In the genomic region with DNA sequence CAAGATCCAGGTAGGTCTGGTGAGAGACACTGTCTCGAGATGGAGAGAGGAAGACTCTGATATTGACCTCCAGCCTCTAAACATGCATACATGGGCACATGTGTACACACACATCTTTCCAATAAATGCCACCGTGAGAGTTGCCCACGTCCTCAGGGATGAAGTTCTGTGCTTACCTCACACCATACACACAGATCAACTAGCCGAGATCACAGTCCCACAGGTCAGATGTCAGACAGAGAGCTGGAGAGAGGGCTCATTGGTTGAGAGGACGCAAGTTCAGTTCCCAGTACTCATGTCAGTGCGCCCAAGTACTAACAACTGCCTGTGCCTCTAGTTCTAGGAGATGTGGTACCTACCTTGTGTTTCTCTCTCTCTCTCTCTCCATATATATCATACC, we compare ENCODE assay signal across 26 mouse cellular contexts. TPM values are rescaled to one million over a fixed set of nuclear protein-coding genes. Genes with fewer than 3 reads are reported as not detected.
DNase-seq lines count a peak whose midpoint lies in the region; ATAC-seq and TF ChIP-seq lines count a peak whose summit lies in the region.
"Had no signal": no experiment of that assay in that cellular context is flagged by ENCODE, and none has a peak within 500 bp of the region (broad histone marks: within the 10 kb centered on the region; RNA-seq: fewer than 3 reads in every experiment).

No protein-coding gene starts in this region.

- 31% methylated on average over 6 of the region's 6 CpGs for WGBS in kidney, adult 2 months
- WGBS in kidney, embryonic 16.5 days: 59% methylated on average over 6 of the region's 6 CpGs
- WGBS in lung, postnatal 0 days: 43% methylated on average over 6 of the region's 6 CpGs
- 56% methylated on average over 6 of the region's 6 CpGs for WGBS in intestine, embryonic 16.5 days

- no peak overlapping the region for H3K9ac ChIP-seq in kidney, embryonic 16.5 days (replicated peaks; ENCODE audit: low read length)
- no peak overlapping the region for H3K9ac ChIP-seq in lung, postnatal 0 days (replicated peaks; ENCODE audit: low read depth)
- 0 out of 2 replicates have a peak overlapping the region, but pooled peaks have one; percentile 48 for H3K9ac ChIP-seq in intestine, embryonic 16.5 days (ENCODE audit: low read depth, low read length)
- H3K9ac ChIP-seq: embryonic facial prominence, embryonic 12.5 days; forebrain, embryonic 12.5 days; hindbrain, embryonic 15.5 days; liver, embryonic 13.5 days; lung, embryonic 14.5 days; neural tube, embryonic 15.5 days had no signal

- no peak overlapping the region for H3K4me2 ChIP-seq in kidney, embryonic 16.5 days (replicated peaks; ENCODE audit: low read depth, low read length)
- no peak overlapping the region for H3K4me2 ChIP-seq in lung, postnatal 0 days (replicated peaks; ENCODE audit: low read depth, low read length)
- no peak overlapping the region for H3K4me2 ChIP-seq in intestine, embryonic 16.5 days (ENCODE audit: low read depth, low read length)
- H3K4me2 ChIP-seq: embryonic facial prominence, embryonic 12.5 days; forebrain, embryonic 12.5 days; hindbrain, embryonic 15.5 days; liver, embryonic 13.5 days; lung, embryonic 14.5 days; neural tube, embryonic 15.5 days had no signal

- H3K27me3 ChIP-seq in kidney, adult 2 months (replicated peaks; ENCODE audit: control insufficient read depth, insufficient read depth, low read length): no peaks in the 10 kb centered on the region
- H3K27me3 ChIP-seq in kidney, embryonic 16.5 days (ENCODE audit: insufficient read depth, low read length): no peaks in the 10 kb centered on the region
- H3K27me3 ChIP-seq in lung, postnatal 0 days (replicated peaks; ENCODE audit: insufficient read depth, low read length): no peaks in the 10 kb centered on the region
- no peaks in the 10 kb centered on the region for H3K27me3 ChIP-seq in intestine, embryonic 16.5 days (replicated peaks; ENCODE audit: control insufficient read depth, insufficient read depth, low read length)
- H3K27me3 ChIP-seq: CH12.LX; embryonic facial prominence, embryonic 12.5 days; forebrain, embryonic 12.5 days; hindbrain, embryonic 15.5 days; liver, embryonic 13.5 days; neural tube, embryonic 15.5 days had no signal

- no peak for TF ChIP-seq POLR2A in kidney, adult 2 months (IDR thresholded peaks at IDR 0.05; ENCODE audit: low read depth, low read length)

- TF ChIP-seq EP300 in lung, postnatal 0 days (IDR thresholded peaks at IDR 0.05): no peak

- no peak overlapping the region for H3K4me3 ChIP-seq in kidney, adult 2 months (ENCODE audit: insufficient read depth, low read depth, low read length)
- no peak overlapping the region for H3K4me3 ChIP-seq in kidney, embryonic 16.5 days (ENCODE audit: low read length)
- H3K4me3 ChIP-seq in lung, postnatal 0 days (ENCODE audit: low read depth, low read length): no peak overlapping the region
- no peak overlapping the region for H3K4me3 ChIP-seq in intestine, embryonic 16.5 days (ENCODE audit: low read length)
- H3K4me3 ChIP-seq in left cerebral cortex, adult 2 months: no peak overlapping the region
- H3K4me3 ChIP-seq: embryonic facial prominence, embryonic 12.5 days; forebrain, embryonic 12.5 days; heart, embryonic 10.5 days; hindbrain, embryonic 15.5 days; liver, embryonic 13.5 days; midbrain, embryonic 10.5 days; neural tube, embryonic 15.5 days had no signal

- ATAC-seq in kidney, embryonic 16.5 days (ENCODE audit: low FRiP score, low TSS enrichment): no peak
- no peak for ATAC-seq in lung, postnatal 0 days
- ATAC-seq in intestine, embryonic 16.5 days: peak; percentile 3; the same call in 1 of the 2 replicates
- ATAC-seq: midbrain, embryonic 16.5 days had no signal

- no peaks in the 10 kb centered on the region; the same call in 1 of the 2 replicates for H3K36me3 ChIP-seq in kidney, adult 2 months (ENCODE audit: control insufficient read depth, insufficient read depth, low read length)
- H3K36me3 ChIP-seq in kidney, embryonic 16.5 days (ENCODE audit: insufficient read depth, low read length): peaks cover 23% of the 10 kb centered on the region
- peaks cover 22% of the 10 kb centered on the region; the same call in 1 of the 2 replicates for H3K36me3 ChIP-seq in lung, postnatal 0 days (ENCODE audit: insufficient read depth, low read length)
- peaks cover 10% of the 10 kb centered on the region for H3K36me3 ChIP-seq in intestine, embryonic 16.5 days (ENCODE audit: control insufficient read depth, insufficient read depth, low read length)

- peaks cover 18% of the 10 kb centered on the region for H3K4me1 ChIP-seq in kidney, adult 2 months (ENCODE audit: control insufficient read depth, insufficient read depth, low read length)
- peaks cover 5% of the 10 kb centered on the region; the same call in 1 of the 2 replicates for H3K4me1 ChIP-seq in kidney, embryonic 16.5 days (ENCODE audit: insufficient read depth, low read length)
- no peaks in the 10 kb centered on the region for H3K4me1 ChIP-seq in lung, postnatal 0 days (ENCODE audit: insufficient read depth, low read depth, low read length)
- H3K4me1 ChIP-seq in intestine, embryonic 16.5 days (ENCODE audit: control insufficient read depth, insufficient read depth, low read length): peaks cover 21% of the 10 kb centered on the region
- H3K4me1 ChIP-seq: embryonic facial prominence, embryonic 12.5 days; forebrain, embryonic 12.5 days; hindbrain, embryonic 15.5 days; midbrain, embryonic 10.5 days; neural tube, embryonic 15.5 days had no signal

- H3K27ac ChIP-seq in kidney, adult 2 months (ENCODE audit: insufficient read depth, low read depth, low read length): peak overlapping the region; percentile 60
- no peak overlapping the region; the same call in 1 of the 2 replicates for H3K27ac ChIP-seq in kidney, embryonic 16.5 days (ENCODE audit: low read length)
- peak overlapping the region; percentile 55; the same call in 1 of the 2 replicates for H3K27ac ChIP-seq in lung, postnatal 0 days (ENCODE audit: low read length)
- H3K27ac ChIP-seq in intestine, embryonic 16.5 days (ENCODE audit: low read length): peak overlapping the region; percentile 64; the same call in 1 of the 2 replicates
- no peak overlapping the region for H3K27ac ChIP-seq in left cerebral cortex, adult 2 months
- H3K27ac ChIP-seq: embryonic facial prominence, embryonic 12.5 days; forebrain, embryonic 12.5 days; heart, embryonic 10.5 days; hindbrain, embryonic 15.5 days; liver, embryonic 13.5 days; midbrain, embryonic 10.5 days; neural tube, embryonic 15.5 days had no signal

- H3K9me3 ChIP-seq in kidney, embryonic 16.5 days (ENCODE audit: low read length): no peaks in the 10 kb centered on the region
- H3K9me3 ChIP-seq in lung, postnatal 0 days (ENCODE audit: low read length): no peaks in the 10 kb centered on the region
- no peaks in the 10 kb centered on the region for H3K9me3 ChIP-seq in intestine, embryonic 16.5 days (ENCODE audit: control insufficient read depth, low read length)
- H3K9me3 ChIP-seq: embryonic facial prominence, embryonic 12.5 days; forebrain, embryonic 12.5 days; G1E; heart, embryonic 10.5 days; hindbrain, embryonic 15.5 days; liver, embryonic 13.5 days; midbrain, embryonic 10.5 days; neural tube, embryonic 15.5 days had no signal

- intact Hi-C loops in left cerebral cortex, adult 2 months (cut with DNase I): no loop called here

- no peak for TF ChIP-seq CTCF in kidney, adult 2 months (conservative IDR thresholded peaks at IDR 0.05; ENCODE audit: insufficient read depth, insufficient read length, low read depth, low read length)
- TF ChIP-seq CTCF in lung, postnatal 0 days (IDR thresholded peaks at IDR 0.05): no peak
- TF ChIP-seq CTCF in left cerebral cortex, adult 2 months (IDR thresholded peaks at IDR 0.05): no peak

- DNase-seq in kidney, adult 2 months: peak; percentile 50
- no peak for DNase-seq in lung, postnatal 0 days (ENCODE audit: low spot score)
- DNase-seq in lung, postnatal 10 days: no peak
- DNase-seq in neural tube, embryonic 10.5 days (ENCODE audit: extremely low spot score, low spot score): no peak
- DNase-seq in left cerebral cortex, adult 2 months (ENCODE audit: extremely low spot score in 1 of 2, low spot score in 2 of 2): no peak
- DNase-seq: adrenal gland, adult 8-10 months; B cell, adult 2 months; cerebellum, adult 11-12 months; cerebellum, postnatal 14 days; layer of hippocampus, adult 9-11 months; left cerebral cortex, postnatal 4 days; liver, embryonic 13.5 days; thymus, postnatal 14 days had no signal

RNA-seq across cellular contexts. Expression of gene Slc25a10, which starts 9.4 kb away (rescaled TPM):
- polyA plus RNA-seq in kidney, adult 2 months (2012; rRNA removed): 751 and 939 TPM in 2 replicates
- polyA plus RNA-seq in kidney, embryonic 16.5 days (2015; fragmentation: Nextera tagmentation; extraction: Ambion mirVana): 120 and 123 TPM in 2 replicates
- 75.4 and 83.4 TPM in 2 replicates for polyA plus RNA-seq in lung, postnatal 0 days (2015; fragmentation: Nextera tagmentation; extraction: Ambion mirVana)
- 104 and 108 TPM in 2 replicates for polyA plus RNA-seq in intestine, embryonic 16.5 days (2015; fragmentation: Nextera tagmentation; extraction: Ambion mirVana)
- 10 to 100 TPM; 17.7 to 21.3 TPM for total RNA-seq in left cerebral cortex, adult 2 months (2021)

RNA-seq across cellular contexts. Expression of gene Mrpl12, which starts 16.6 kb away (rescaled TPM):
- 282 and 300 TPM in 2 replicates for polyA plus RNA-seq in kidney, adult 2 months (2012; rRNA removed)
- polyA plus RNA-seq in kidney, embryonic 16.5 days (2015; fragmentation: Nextera tagmentation; extraction: Ambion mirVana): 176 and 177 TPM in 2 replicates
- 60.6 and 67.7 TPM in 2 replicates for polyA plus RNA-seq in lung, postnatal 0 days (2015; fragmentation: Nextera tagmentation; extraction: Ambion mirVana)
- 228 and 239 TPM in 2 replicates for polyA plus RNA-seq in intestine, embryonic 16.5 days (2015; fragmentation: Nextera tagmentation; extraction: Ambion mirVana)
- 10 to 100 TPM; 66.1 to 68.3 TPM for total RNA-seq in left cerebral cortex, adult 2 months (2021)

RNA-seq across cellular contexts. Expression of gene Gcgr, which starts 29.5 kb away (rescaled TPM):
- polyA plus RNA-seq in kidney, adult 2 months (2012; rRNA removed): 52.8 and 77.3 TPM in 2 replicates
- polyA plus RNA-seq in kidney, embryonic 16.5 days (2015; fragmentation: Nextera tagmentation; extraction: Ambion mirVana): 4.7 and 5.5 TPM in 2 replicates
- polyA plus RNA-seq in lung, postnatal 0 days (2015; fragmentation: Nextera tagmentation; extraction: Ambion mirVana): 0.61 and 0.76 TPM in 2 replicates
- polyA plus RNA-seq in intestine, embryonic 16.5 days (2015; fragmentation: Nextera tagmentation; extraction: Ambion mirVana): 0.76 TPM in 2 replicates
- not detected for total RNA-seq in left cerebral cortex, adult 2 months (2021)
- total RNA-seq: G1E; hematopoietic stem cell, adult 5-6 weeks had no signal
- polyA plus RNA-seq: G1E had no signal

RNA-seq across cellular contexts. Expression of gene Arl16, which starts 33.6 kb away (rescaled TPM):
- 21.1 and 23.8 TPM in 2 replicates for polyA plus RNA-seq in kidney, adult 2 months (2012; rRNA removed)
- 46.5 and 50.4 TPM in 2 replicates for polyA plus RNA-seq in kidney, embryonic 16.5 days (2015; fragmentation: Nextera tagmentation; extraction: Ambion mirVana)
- polyA plus RNA-seq in lung, postnatal 0 days (2015; fragmentation: Nextera tagmentation; extraction: Ambion mirVana): 29.8 and 33.4 TPM in 2 replicates
- polyA plus RNA-seq in intestine, embryonic 16.5 days (2015; fragmentation: Nextera tagmentation; extraction: Ambion mirVana): 32.6 and 38.9 TPM in 2 replicates
- total RNA-seq in left cerebral cortex, adult 2 months (2021): 10 to 100 TPM; 47.9 to 51.9 TPM

RNA-seq across cellular contexts. Expression of gene Ccdc137, which starts 43.1 kb away (rescaled TPM):
- 14.8 and 15.1 TPM in 2 replicates for polyA plus RNA-seq in kidney, adult 2 months (2012; rRNA removed)
- 40.6 and 43.9 TPM in 2 replicates for polyA plus RNA-seq in kidney, embryonic 16.5 days (2015; fragmentation: Nextera tagmentation; extraction: Ambion mirVana)
- polyA plus RNA-seq in lung, postnatal 0 days (2015; fragmentation: Nextera tagmentation; extraction: Ambion mirVana): 16.5 and 21.1 TPM in 2 replicates
- 27.1 and 31.3 TPM in 2 replicates for polyA plus RNA-seq in intestine, embryonic 16.5 days (2015; fragmentation: Nextera tagmentation; extraction: Ambion mirVana)
- 10 to 100 TPM; 28.4 to 28.5 TPM for total RNA-seq in left cerebral cortex, adult 2 months (2021)

Comparison
In these comparisons a context has a peak if more than half of its experiments do, and no peak if none do; other contexts are left out.
1. H3K27ac ChIP-seq: peak in kidney, adult 2 months (single experiment), lung, postnatal 0 days (single experiment) and intestine, embryonic 16.5 days (single experiment); none in kidney, embryonic 16.5 days (single experiment) and left cerebral cortex, adult 2 months (single experiment).